Mouse (Mus musculus) kidney, embryonic 14.5 days (tissue): ENCODE data around the gene D630003M21Rik. TPM values are rescaled to one million over a fixed set of nuclear protein-coding genes. Genes with fewer than 3 reads are reported as not detected.

Experiments
- ATAC-seq: fragments of 200-750 bp; cut with Nextera tagmentation; 2 replicates; pipeline ENCODE4 v1.8.0; 2017; ENCODE audit warnings: moderate number of reproducible peaks, mild to moderate bottlenecking, moderate TSS enrichment, moderate library complexity; ENCODE audit not compliant: low FRiP score, low TSS enrichment
- H3K27ac ChIP-seq: fragments of 300-500 bp; sonication (generic); 2 replicates; pipeline ENCODE4 v1.5.1; 2014; ENCODE audit warnings: low read depth, mild to moderate bottlenecking, low read length, moderate library complexity, mixed read lengths
- H3K27me3 ChIP-seq: fragments of 300-500 bp; sonication (generic); 2 replicates; pipeline ENCODE4 v1.6.1; 2014; ENCODE audit warnings: mild to moderate bottlenecking, low read length; ENCODE audit not compliant: control insufficient read depth, insufficient read depth
- H3K36me3 ChIP-seq: fragments of 300-500 bp; sonication (generic); 2 replicates; pipeline ENCODE4 v1.6.1; 2014; ENCODE audit warnings: low read length, mixed read lengths; ENCODE audit not compliant: control insufficient read depth, insufficient read depth
- H3K4me1 ChIP-seq: fragments of 300-500 bp; sonication (generic); 2 replicates; pipeline ENCODE4 v1.6.1; 2014; ENCODE audit warnings: low read length, mixed read lengths; ENCODE audit not compliant: control insufficient read depth, insufficient read depth
- H3K4me2 ChIP-seq: fragments of 300-500 bp; sonication (generic); replicated peaks from 2 replicates; pipeline ENCODE4 v1.6.1; 2014; ENCODE audit warnings: low read depth, mild to moderate bottlenecking, low read length
- H3K4me3 ChIP-seq: fragments of 300-500 bp; sonication (generic); 2 replicates; pipeline ENCODE4 v1.5.1; 2014; ENCODE audit warnings: mild to moderate bottlenecking, low read length
- H3K9ac ChIP-seq: fragments of 300-500 bp; sonication (generic); 2 replicates; pipeline ENCODE4 v1.6.1; 2014; ENCODE audit warnings: low read depth, mild to moderate bottlenecking, low read length, moderate library complexity
- H3K9me3 ChIP-seq: fragments of 300-500 bp; sonication (generic); 2 replicates; pipeline ENCODE4 v1.6.1; 2016; ENCODE audit warnings: low read length; ENCODE audit not compliant: control insufficient read depth
- WGBS: fragments of 180-500 bp; shearing (Covaris S2); extraction: QIAGEN DNeasy Blood & Tissue Kit; methylation state at CpG from one replicate; pipeline ENCODE4 v1.1.7; 2014; 5-methylcytosine and 5-hydroxymethylcytosine counted together
- polyA plus RNA-seq: library from polyadenylated mRNA; unstranded; fragments of >200 nt; fragmentation: Nextera tagmentation; extraction: Ambion mirVana; gene quantifications from 2 replicates; pipeline ENCODE4 v1.2.1, GENCODE M21; 2014

Gene D630003M21Rik
- polyA plus RNA-seq, 1 experiment from 2014 or later = 5.2 TPM

- H3K4me1 ChIP-seq = peaks cover 26% of the 10 kb centered on the region
- no peaks in the 10 kb centered on the region for H3K36me3 ChIP-seq
- H3K4me2 ChIP-seq = no peak overlapping the region
- no peaks in the 10 kb centered on the region for H3K27me3 ChIP-seq
- ATAC-seq = no peak
- no peak overlapping the region for H3K4me3 ChIP-seq
- H3K9me3 ChIP-seq = no peaks in the 10 kb centered on the region
- H3K9ac ChIP-seq = no peak overlapping the region; the same call in 1 of the 2 replicates
- 68% methylated on average over 4 of the region's 4 CpGs for WGBS
- no peak overlapping the region for H3K27ac ChIP-seq
These were observed 17.1 kb downstream of the D630003M21Rik start for GRCm38 (mm10) chr2:158211764-158212471.

GRCm38 (mm10) chr2:158210958-158211357, 18.1 kb downstream of the D630003M21Rik start:
- no peak for ATAC-seq
- Histone ChIP-seq H3K9ac (no peak overlapping the region), H3K27ac (peak overlapping the region; percentile 20; the same call in 1 of the 2 replicates), H3K36me3 (no peaks in the 10 kb centered on the region), H3K4me2 (no peak overlapping the region), H3K4me3 (no peak overlapping the region), H3K9me3 (no peaks in the 10 kb centered on the region), H3K27me3 (no peaks in the 10 kb centered on the region), H3K4me1 (peaks cover 20% of the 10 kb centered on the region)
- 36% methylated on average over 10 of the region's 10 CpGs for WGBS

DNA sequence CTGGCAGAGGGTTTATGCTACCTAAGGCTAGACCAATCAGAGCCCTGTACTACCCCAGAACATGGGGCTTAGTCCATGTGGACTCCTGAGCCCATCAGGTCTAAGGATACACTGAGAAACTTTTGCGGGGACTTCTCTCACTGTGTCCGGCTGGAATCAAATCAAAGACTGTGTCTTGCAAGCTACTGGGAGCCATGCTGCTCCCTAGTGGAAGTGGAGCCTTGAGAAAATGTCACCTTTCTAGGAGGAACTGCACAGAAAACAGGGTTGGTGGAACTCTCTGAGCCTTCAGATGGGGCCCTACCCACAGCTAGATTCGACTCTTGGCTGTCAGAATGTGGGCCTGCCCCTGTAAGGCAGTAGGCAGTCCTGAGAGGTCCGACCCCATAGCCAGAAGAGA, 18.5 kb downstream of the D630003M21Rik start:
- H3K27me3 ChIP-seq = no peaks in the 10 kb centered on the region
- H3K9me3 ChIP-seq = no peaks in the 10 kb centered on the region
- no peak for ATAC-seq
- H3K9ac ChIP-seq = no peak overlapping the region
- H3K27ac ChIP-seq = peak overlapping the region; percentile 20; the same call in 1 of the 2 replicates
- no peak overlapping the region for H3K4me2 ChIP-seq
- no peaks in the 10 kb centered on the region for H3K36me3 ChIP-seq
- H3K4me1 ChIP-seq = peaks cover 15% of the 10 kb centered on the region
- WGBS = 52% methylated on average over 4 of the region's 4 CpGs
- H3K4me3 ChIP-seq = no peak overlapping the region

- peaks cover 11% of the 10 kb centered on the region for H3K4me1 ChIP-seq
- no peak overlapping the region for H3K4me3 ChIP-seq
- peak overlapping the region; percentile 37 for H3K27ac ChIP-seq
- no peaks in the 10 kb centered on the region for H3K27me3 ChIP-seq
- H3K9me3 ChIP-seq = no peaks in the 10 kb centered on the region
- H3K4me2 ChIP-seq = peak overlapping the region; percentile 19; the same call in 1 of the 2 replicates
- 0 out of 2 replicates have a peak overlapping the region, but pooled peaks have one; percentile 23 for H3K9ac ChIP-seq
- WGBS = 49% methylated on average over 9 of the region's 9 CpGs
- ATAC-seq = no peak
- no peaks in the 10 kb centered on the region for H3K36me3 ChIP-seq
These were observed 19.2 kb downstream of the D630003M21Rik start for GRCm38 (mm10) chr2:158209776-158210175.

- peaks cover 11% of the 10 kb centered on the region for H3K4me1 ChIP-seq
- no peak overlapping the region for H3K27ac ChIP-seq
- WGBS = 10% methylated on average over 12 of the region's 12 CpGs
- H3K36me3 ChIP-seq = no peaks in the 10 kb centered on the region
- no peak overlapping the region for H3K4me2 ChIP-seq
- no peaks in the 10 kb centered on the region for H3K27me3 ChIP-seq
- ATAC-seq = peak; percentile 26; the same call in 1 of the 2 replicates
- H3K9ac ChIP-seq = no peak overlapping the region
- no peaks in the 10 kb centered on the region for H3K9me3 ChIP-seq
- no peak overlapping the region for H3K4me3 ChIP-seq
These were observed 21.2 kb downstream of the D630003M21Rik start for GRCm38 (mm10) chr2:158207848-158208247.

- no peak for ATAC-seq
- WGBS = 4% methylated on average over 7 of the region's 7 CpGs
- Histone ChIP-seq H3K36me3 (no peaks in the 10 kb centered on the region), H3K27me3 (no peaks in the 10 kb centered on the region), H3K4me1 (no peaks in the 10 kb centered on the region), H3K4me2 (no peak overlapping the region), H3K9ac (no peak overlapping the region), H3K9me3 (no peaks in the 10 kb centered on the region), H3K4me3 (no peak overlapping the region), H3K27ac (no peak overlapping the region)
These were observed 24.9 kb downstream of the D630003M21Rik start for GRCm38 (mm10) chr2:158204114-158204513.

DNA sequence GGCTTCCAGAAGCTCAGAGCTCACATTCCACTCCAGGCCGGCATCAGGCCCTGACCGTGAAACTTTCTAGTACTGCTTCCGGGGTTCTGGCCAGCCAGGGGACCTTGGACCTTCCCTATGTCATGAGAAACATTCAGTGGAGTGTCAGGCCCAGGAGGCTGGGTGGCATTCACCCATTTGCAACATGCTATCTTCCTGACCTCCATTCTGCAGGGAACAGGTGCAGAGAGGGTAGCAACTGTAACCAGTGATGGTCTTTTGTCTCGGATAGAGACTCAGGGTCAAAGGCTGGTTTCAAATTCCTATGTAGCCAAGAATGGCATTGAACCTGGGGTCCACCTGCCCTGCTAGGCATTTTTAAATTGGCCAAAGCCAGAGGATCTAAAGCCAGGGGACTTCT, 25.3 kb downstream of the D630003M21Rik start:
- no peak for ATAC-seq
- Histone ChIP-seq H3K27ac (no peak overlapping the region), H3K36me3 (no peaks in the 10 kb centered on the region), H3K4me1 (no peaks in the 10 kb centered on the region), H3K4me3 (no peak overlapping the region), H3K9ac (no peak overlapping the region), H3K4me2 (no peak overlapping the region), H3K27me3 (no peaks in the 10 kb centered on the region), H3K9me3 (no peaks in the 10 kb centered on the region)
- WGBS = 74% methylated on average over 4 of the region's 4 CpGs

- Histone ChIP-seq H3K4me3 (no peak overlapping the region), H3K27me3 (no peaks in the 10 kb centered on the region), H3K36me3 (no peaks in the 10 kb centered on the region), H3K4me2 (no peak overlapping the region), H3K9me3 (no peaks in the 10 kb centered on the region), H3K4me1 (peaks cover 4% of the 10 kb centered on the region; the same call in 1 of the 2 replicates), H3K9ac (no peak overlapping the region), H3K27ac (no peak overlapping the region)
- WGBS = 29% methylated on average over 3 of the region's 3 CpGs
- no peak for ATAC-seq
These were observed 29.7 kb downstream of the D630003M21Rik start for GRCm38 (mm10) chr2:158199281-158199680.

GRCm38 (mm10) chr2:158198861-158199260, 30.2 kb downstream of the D630003M21Rik start:
- H3K27me3 ChIP-seq = no peaks in the 10 kb centered on the region
- H3K4me2 ChIP-seq = no peak overlapping the region
- no peak overlapping the region for H3K4me3 ChIP-seq
- whole genome bisulfite sequencing = 80% methylated on average over 6 of the region's 6 CpGs
- no peak overlapping the region for H3K27ac ChIP-seq
- no peak for ATAC-seq
- peaks cover 4% of the 10 kb centered on the region; the same call in 1 of the 2 replicates for H3K4me1 ChIP-seq
- no peaks in the 10 kb centered on the region for H3K36me3 ChIP-seq
- H3K9ac ChIP-seq = no peak overlapping the region
- H3K9me3 ChIP-seq = no peaks in the 10 kb centered on the region
